Mouse (Mus musculus): ENCODE measurements around the gene Ptges3l.
"Not testable (repeated sequence)": the region's sequence is repeated elsewhere in the genome, so short reads cannot be mapped to it uniquely, and the experiment has no call there.

Gene Ptges3l

GRCm38 (mm10) chr11:101424925-101425813, at the start of gene Ptges3l, which contains the start of gene Rundc1:
Gene Ptges3l (minus strand): TSS chr11:101425333.
Gene Rundc1 (plus strand): TSS chr11:101425085.
- peak; percentile 88 for DNase-seq (ENCODE audit: low read depth, low spot score)

GRCm38 (mm10) chr11:101474298-101474697, 49.2 kb upstream of the Ptges3l start:
- no peak for DNase-seq (ENCODE audit: low read depth, low spot score)

- DNase-seq (ENCODE audit: low read depth, low spot score): not testable (repeated sequence)
Measured at GRCm38 (mm10) chr11:101473686-101474085, 48.6 kb upstream of the Ptges3l start.

GRCm38 (mm10) chr11:101472336-101472735, 47.2 kb upstream of the Ptges3l start:
- DNase-seq (ENCODE audit: low read depth, low spot score): no peak

GRCm38 (mm10) chr11:101471926-101472325, 46.8 kb upstream of the Ptges3l start:
- DNase-seq (ENCODE audit: low read depth, low spot score): no peak

- no peak for DNase-seq (ENCODE audit: low read depth, low spot score)
Measured at GRCm38 (mm10) chr11:101470206-101470605, 45.1 kb upstream of the Ptges3l start.

- no peak for DNase-seq (ENCODE audit: low read depth, low spot score)
Measured at GRCm38 (mm10) chr11:101469155-101469554, 44.0 kb upstream of the Ptges3l start.

GRCm38 (mm10) chr11:101468731-101469130, 43.6 kb upstream of the Ptges3l start:
- no peak for DNase-seq (ENCODE audit: low read depth, low spot score)

- DNase-seq (ENCODE audit: low read depth, low spot score): no peak
Measured at GRCm38 (mm10) chr11:101468263-101468688, 43.1 kb upstream of the Ptges3l start.

- DNase-seq (ENCODE audit: low read depth, low spot score): peak; percentile 61
Measured at GRCm38 (mm10) chr11:101467477-101468262, 42.5 kb upstream of the Ptges3l start.

GRCm38 (mm10) chr11:101466552-101466950, 41.4 kb upstream of the Ptges3l start:
- not testable (repeated sequence) for DNase-seq (ENCODE audit: low read depth, low spot score)

- peak; percentile 49 for DNase-seq (ENCODE audit: low read depth, low spot score)
Measured at GRCm38 (mm10) chr11:101465869-101466551, 40.9 kb upstream of the Ptges3l start, which contains the start of gene Vat1. Gene Vat1 (minus strand): TSS chr11:101466230.

- DNase-seq (ENCODE audit: low read depth, low spot score): no peak
Measured at GRCm38 (mm10) chr11:101465101-101465868, 40.2 kb upstream of the Ptges3l start.

GRCm38 (mm10) chr11:101464211-101465100, 39.3 kb upstream of the Ptges3l start, which contains the start of gene Rnd2:
Gene Rnd2 (plus strand): TSS chr11:101464999.
- no peak for DNase-seq (ENCODE audit: low read depth, low spot score)

- no peak for DNase-seq (ENCODE audit: low read depth, low spot score)
Measured at GRCm38 (mm10) chr11:101462583-101463440, 37.7 kb upstream of the Ptges3l start.

GRCm38 (mm10) chr11:101462141-101462540, 37.0 kb upstream of the Ptges3l start:
- DNase-seq (ENCODE audit: low read depth, low spot score): no peak

GRCm38 (mm10) chr11:101460321-101460720, 35.2 kb upstream of the Ptges3l start:
- DNase-seq (ENCODE audit: low read depth, low spot score): no peak

GRCm38 (mm10) chr11:101459716-101460115, 34.6 kb upstream of the Ptges3l start:
- DNase-seq (ENCODE audit: low read depth, low spot score): no peak

- DNase-seq (ENCODE audit: low read depth, low spot score): no peak
Measured at GRCm38 (mm10) chr11:101458217-101458616, 33.1 kb upstream of the Ptges3l start.

All from brain, embryonic 18.5 days (tissue).